Mouse (Mus musculus) heart, postnatal 25 days (tissue): ENCODE data around the gene Obox5. TPM values are rescaled to one million over a fixed set of nuclear protein-coding genes. Genes with fewer than 3 reads are reported as not detected.
"Not testable (repeated sequence)": the region's sequence is repeated elsewhere in the genome, so short reads cannot be mapped to it uniquely, and the experiment has no call there.

Experiments used
- DNase-seq: peaks from one replicate; pipeline ENCODE4 v3.0.0; 2022; ENCODE audit warnings: low spot score
- intact Hi-C: fragments of 180-260 bp; cut with DNase I; formaldehyde crosslinking; loops from one replicate; pipeline ENCODE4 v1.15.1; 2025
- total RNA-seq, 2 experiments: library from RNA; stranded (reverse); gene quantifications; 2 replicates each; pipeline ENCODE4 v1.2.3; 2021

Obox5 gene
- total RNA-seq = not detected

GRCm38 (mm10) chr7:15749831-15750230, at the start of gene Obox5:
Gene Obox5 (plus strand): TSS chr7:15750131.
- DNase-seq, intact Hi-C loops: not testable (repeated sequence)

DNA sequence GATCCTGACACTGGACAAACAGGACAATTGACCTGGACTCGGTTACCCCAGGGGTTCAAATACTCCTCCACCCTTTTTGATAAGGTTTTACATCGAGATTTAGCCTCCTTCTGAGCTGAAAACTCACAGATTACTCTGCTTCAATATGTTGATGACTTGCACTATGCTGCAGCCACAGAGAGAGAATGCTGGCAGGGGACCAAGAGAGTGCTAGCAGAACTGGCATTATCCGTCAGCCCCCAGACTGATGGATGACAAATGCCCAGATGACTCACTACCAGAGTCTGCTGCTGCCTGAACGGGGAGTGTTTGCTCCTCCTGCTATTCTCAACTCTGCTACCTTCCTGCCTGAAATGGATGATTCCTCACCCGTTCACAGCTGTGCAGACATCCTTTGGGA, 635 bp upstream of the Obox5 start:
- DNase-seq, intact Hi-C loops: not testable (repeated sequence)

Other genes with a start within 250 kb of the Obox5 start
- gene Obox3, start 110.2 kb upstream of the Obox5 start, total RNA-seq = not detected
- gene Obox6, start 89.5 kb downstream of the Obox5 start, total RNA-seq = not detected
- not detected for gene Crx, start 129.8 kb downstream of the Obox5 start, total RNA-seq
- not detected for gene Crxos, start 132.5 kb downstream of the Obox5 start, total RNA-seq
- 100 to 1,000 TPM; 148 to 155 TPM for gene Selenow, start 172.3 kb downstream of the Obox5 start, total RNA-seq
- 100 to 1,000 TPM; 123 to 127 TPM for gene Nop53, start 195.9 kb downstream of the Obox5 start, total RNA-seq
- 100 to 1,000 TPM; 112 to 129 TPM for gene Ehd2, start 217.4 kb downstream of the Obox5 start, total RNA-seq